Mouse (Mus musculus) layer of hippocampus, postnatal 36 days (tissue): Measurements from ENCODE around the gene Lipo2. TPM values are rescaled to one million over a fixed set of nuclear protein-coding genes. Genes with fewer than 3 reads are reported as not detected.
A peak's percentile ranks its signal among the peaks of the same experiment; 100 is the strongest.
"Not testable (repeated sequence)": the region's sequence is repeated elsewhere in the genome, so short reads cannot be mapped to it uniquely, and the experiment has no call there.

Experiments
- DNase-seq, 2 experiments: peaks; one replicate each; pipeline ENCODE4 v3.0.0; 2022
- total RNA-seq, 2 experiments: library from RNA; stranded (reverse); gene quantifications; 2 replicates each; pipeline ENCODE4 v1.2.3; 2021

Lipo2 gene
- total RNA-seq = under 1 TPM; 0.17 to 0.23 TPM

DNA sequence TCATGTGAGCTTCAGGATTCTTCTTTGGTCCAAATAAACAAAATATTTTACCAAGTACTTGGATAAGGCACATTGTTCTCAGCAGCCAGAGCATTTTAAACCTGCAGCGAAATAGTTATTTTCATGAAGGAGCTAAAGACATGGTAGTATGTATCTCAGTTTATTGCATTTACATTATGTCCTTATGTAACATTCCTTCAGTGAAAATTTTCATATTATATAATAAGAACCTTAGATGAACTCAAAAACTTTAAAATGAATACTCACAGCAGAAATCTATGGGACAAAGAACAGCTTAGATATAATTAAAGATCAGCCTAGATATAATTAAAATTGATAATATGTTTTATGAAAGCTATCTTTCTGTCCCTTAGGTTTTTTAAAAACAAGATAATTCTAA, at the start of gene Lipo2:
Gene Lipo2, minus strand, starts transcription at position 101 of the 400 bp plus-strand sequence.
- not testable (repeated sequence) for DNase-seq

DNA sequence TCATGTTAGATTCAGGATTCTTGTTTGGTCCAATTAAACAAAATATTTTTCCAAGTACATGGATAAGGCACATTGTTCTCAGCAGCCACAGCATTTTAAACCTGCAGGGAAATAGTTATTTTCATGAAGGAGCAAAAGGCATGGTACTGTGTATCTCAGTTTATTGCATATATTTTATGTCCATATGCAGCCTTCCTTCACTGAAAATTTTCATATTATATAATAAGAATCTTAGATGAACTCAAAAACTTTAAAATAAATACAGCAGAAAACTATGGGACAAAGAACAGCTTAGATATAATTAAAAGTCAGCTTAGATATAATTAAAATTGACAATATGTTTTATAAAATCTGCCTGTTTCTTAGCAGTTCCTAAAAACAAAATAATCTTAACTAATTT, 36.2 kb upstream of the Lipo2 start, which contains the start of gene Lipo1:
Gene Lipo1, minus strand, starts transcription at position 101 of the 400 bp plus-strand sequence.
- DNase-seq = not testable (repeated sequence)

DNA sequence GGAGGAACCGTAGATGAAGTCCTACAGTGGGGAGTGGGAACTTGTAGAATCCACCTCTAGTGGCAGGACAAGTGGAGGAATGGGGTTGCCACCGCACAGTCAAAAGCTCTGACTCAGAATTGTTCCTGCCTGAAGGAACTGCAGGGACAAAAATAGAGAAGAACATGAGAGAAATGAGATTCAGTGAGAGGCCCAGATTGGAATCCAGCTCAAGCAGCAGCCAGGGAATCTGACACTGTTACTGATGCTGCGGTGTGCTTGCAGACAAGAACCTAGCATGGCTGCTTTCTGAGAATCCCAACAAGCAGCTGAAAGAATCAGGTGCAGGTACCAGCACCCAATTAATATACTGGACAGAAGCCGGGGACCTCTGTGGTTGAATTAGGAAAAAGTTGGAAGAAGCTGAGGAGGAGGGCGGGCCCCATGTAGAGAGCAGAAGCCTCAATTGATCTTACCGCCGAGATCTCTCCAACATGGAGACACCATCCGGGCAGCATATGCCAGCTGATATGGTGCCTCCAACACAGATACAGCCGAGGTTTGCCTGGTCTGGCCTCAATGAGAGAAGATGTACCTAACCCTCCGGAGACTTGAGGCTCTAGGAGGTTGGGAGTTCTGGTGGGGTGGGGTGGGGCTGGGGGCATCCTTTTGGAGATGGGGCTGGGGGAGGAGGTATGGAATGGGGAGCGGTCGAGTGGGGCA, 35.6 kb upstream of the Lipo2 start:
- no peak for DNase-seq

DNA sequence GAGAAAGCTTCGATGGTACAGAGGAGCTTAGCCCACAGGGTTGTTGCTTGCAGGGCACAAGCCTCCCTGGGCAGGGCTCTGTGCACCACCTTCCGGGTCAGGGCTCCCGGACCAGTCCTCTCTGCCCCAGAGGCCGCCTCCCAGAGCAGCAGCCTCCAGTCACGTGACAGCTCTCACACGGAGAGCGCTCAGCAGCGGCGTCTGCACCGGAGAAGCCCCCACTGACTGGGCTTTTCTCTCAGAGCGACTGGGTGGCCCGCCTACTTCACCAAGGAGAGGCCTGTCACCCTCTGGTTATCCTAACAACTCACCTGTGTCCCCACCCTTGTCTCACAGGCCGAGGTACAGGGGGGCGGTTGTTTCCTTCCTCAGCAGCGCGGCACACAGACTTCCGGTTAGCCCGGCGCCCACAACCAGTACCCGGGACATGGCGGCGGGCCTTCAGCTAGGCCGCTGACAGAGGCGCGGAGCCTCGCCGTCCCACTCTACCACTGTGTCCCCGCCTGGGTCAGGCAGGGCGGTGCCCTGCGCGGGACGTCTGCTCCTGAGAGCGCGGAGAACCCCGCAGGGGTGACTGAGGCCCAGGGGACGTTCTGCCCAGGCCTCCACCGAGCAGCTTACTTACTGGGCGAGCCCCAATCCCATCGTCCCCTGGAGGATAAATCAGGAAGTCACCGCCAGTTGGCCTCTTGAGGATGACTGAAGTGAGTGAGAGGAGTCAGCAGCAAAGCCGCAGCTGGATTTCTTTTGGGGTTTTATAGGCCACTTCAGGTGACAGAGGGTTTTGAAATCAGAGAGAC, 10.3 kb upstream of the Lipo2 start, which contains the start of gene Lipo3:
Gene Lipo3, minus strand, starts transcription at position 665 of the 800 bp plus-strand sequence.
- DNase-seq = peak; percentile 0 to 4

Other genes starting within 250 kb of the Lipo2 start
- under 1 TPM in 1 of 2 experiments, not detected in 1; 0.20 TPM for gene Lipo4, start 233.6 kb downstream of the Lipo2 start, total RNA-seq
- not detected for gene Gm8978, start 126.1 kb downstream of the Lipo2 start, total RNA-seq
- 1 to 10 TPM; 4.6 to 4.7 TPM for gene Lipo3, start 10.6 kb upstream of the Lipo2 start, total RNA-seq
- not detected for gene Lipo1, start 36.1 kb upstream of the Lipo2 start, total RNA-seq
- gene Lipf, start 209.8 kb upstream of the Lipo2 start, total RNA-seq = not detected